Mouse (Mus musculus) ES-Bruce4 (cell line): ENCODE data around the gene Apon.

Experiments used
- CTCF ChIP-seq: IDR thresholded peaks from one replicate; pipeline ENCODE4 v1.8.1; 2011; ENCODE audit warnings: low read depth, low read length
- EP300 ChIP-seq: IDR thresholded peaks from 2 replicates; pipeline ENCODE4 v1.6.1; 2011; ENCODE audit warnings: low read depth, low read length; ENCODE audit not compliant: insufficient read depth
- POLR2A ChIP-seq: IDR thresholded peaks from one replicate; pipeline ENCODE4 v1.8.1; 2011; ENCODE audit warnings: low read length; ENCODE audit not compliant: insufficient read depth

GRCm38 (mm10) chr10:128210954-128211353 is 42.9 kb upstream of the Apon start:
- TF ChIP-seq CTCF (no peak), EP300 (no peak), POLR2A (no peak)
